Mouse (Mus musculus): ENCODE data around the gene Sept14. TPM values are rescaled to one million over a fixed set of nuclear protein-coding genes. Genes with fewer than 3 reads are reported as not detected.
"Not testable (repeated sequence)": the region's sequence is repeated elsewhere in the genome, so short reads cannot be mapped to it uniquely, and the experiment has no call there.

The Sept14 gene
- total RNA-seq (2022): not detected

DNA sequence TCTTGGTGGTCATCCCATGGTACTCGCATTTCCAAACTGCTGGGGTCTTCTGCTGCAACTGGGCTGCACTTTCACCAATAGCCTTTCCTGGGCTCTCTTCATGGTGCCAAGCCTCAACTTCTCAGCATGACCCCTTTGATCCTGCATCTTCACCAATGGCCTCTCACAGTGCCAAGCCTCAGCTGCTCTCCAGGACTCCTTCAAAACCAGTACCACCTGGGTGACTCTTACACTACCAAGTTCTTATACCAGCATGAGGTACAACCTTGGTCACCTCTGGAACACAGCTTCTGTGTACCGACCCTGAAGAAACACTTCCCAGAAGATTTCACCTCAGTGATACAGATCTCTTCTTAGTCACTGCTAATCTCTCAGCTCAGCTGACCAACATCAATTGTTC, at the start of gene Sept14:
Sept14 (minus strand) TSS at position 101 of the 400 bp plus-strand sequence.
- no peak for DNase-seq

GRCm38 (mm10) chr5:129756886-129757285, 48.6 kb upstream of the Sept14 start:
- DNase-seq: no peak

- no peak for DNase-seq
These were observed 35.7 kb upstream of the Sept14 start for GRCm38 (mm10) chr5:129744050-129744449.

DNA sequence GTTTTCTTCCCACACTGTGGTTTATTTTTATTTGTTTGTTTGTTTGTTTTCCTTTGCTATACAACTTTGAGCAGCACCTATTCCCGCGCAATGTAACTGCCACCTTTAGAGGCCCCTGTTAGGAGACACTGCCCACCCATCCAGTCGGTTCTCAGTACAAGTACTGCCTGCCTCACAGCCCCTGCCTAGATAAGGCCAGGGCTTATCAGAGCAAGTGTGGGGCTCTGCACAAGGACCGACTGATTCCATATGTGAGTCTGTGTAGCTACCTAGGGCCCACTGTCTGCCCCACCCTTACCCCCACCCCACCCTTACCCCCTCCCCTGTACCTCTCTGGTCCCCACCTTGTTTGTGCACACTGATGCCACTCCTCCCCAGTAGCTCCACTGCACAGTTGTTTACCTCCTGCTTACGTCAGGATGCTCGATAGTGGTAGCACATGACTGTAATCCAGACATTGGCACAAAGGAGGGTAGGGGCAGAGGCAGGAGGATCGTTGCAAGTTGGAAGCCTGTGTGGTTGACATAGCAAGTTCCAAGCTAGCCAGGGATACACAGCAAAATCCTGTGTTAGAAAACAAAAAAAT, 34.7 kb upstream of the Sept14 start:
- DNase-seq: no peak

DNA sequence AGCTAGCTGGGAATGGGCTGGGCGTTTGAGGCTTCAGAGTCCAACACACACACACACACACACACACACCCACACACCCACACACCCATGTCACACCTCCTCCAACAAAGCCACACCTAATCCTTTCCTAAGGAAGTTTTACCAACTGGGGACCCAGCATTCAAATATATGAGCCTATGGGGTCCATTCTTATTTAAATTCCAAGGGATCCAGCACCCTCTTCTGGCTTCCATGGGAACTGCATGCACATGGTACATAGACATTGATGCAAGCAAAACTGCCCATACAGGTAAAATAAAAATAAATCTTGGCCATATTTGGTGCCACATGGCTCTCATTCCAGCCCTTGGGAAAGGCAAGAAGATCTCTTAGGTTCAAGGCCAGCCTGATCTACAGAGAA, 32.7 kb upstream of the Sept14 start:
- DNase-seq: no peak

DNA sequence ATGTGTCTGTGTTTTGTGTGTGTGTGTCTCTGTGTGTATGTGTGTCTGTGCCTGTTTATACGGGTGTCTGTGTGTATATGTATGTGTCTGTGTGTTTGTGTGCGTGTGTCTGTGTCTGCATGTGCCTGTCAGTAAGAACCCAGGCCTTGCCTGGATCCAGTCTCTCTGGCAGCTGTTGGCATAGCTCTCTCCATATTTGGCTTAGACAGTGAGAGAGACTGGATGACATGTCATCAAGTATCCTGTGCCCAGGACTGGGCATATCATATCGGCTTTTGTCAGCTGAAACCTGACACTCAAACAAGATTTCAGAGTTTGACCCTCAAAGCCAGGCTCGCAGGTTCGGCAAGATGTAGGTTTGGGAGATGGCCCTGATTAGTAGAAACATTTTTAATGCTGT, 22.7 kb upstream of the Sept14 start:
- DNase-seq: no peak

DNA sequence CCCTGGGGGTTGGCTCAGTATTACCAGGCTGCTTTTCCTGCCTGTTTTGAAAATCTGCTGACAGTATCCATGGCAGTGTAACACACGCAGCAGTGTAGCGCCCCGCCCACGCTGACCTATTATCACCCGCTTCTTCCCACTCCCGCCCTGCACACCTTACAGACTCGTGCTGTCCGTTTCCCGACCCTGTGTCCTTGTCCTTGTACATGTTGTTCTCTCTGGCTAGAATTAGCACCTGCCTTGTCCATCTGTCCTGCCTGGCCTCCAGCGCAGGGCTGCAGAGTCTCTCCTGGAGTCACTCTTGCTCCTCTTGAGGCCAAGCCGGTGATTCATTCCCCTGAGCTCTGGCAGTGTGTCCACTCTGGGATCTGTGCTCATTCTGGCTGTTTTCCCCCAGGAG, 22.0 kb upstream of the Sept14 start:
- peak; percentile 54 for DNase-seq

GRCm38 (mm10) chr5:129729286-129729685, 21.0 kb upstream of the Sept14 start:
- DNase-seq: no peak

GRCm38 (mm10) chr5:129726784-129727183, 18.5 kb upstream of the Sept14 start:
- no peak for DNase-seq

GRCm38 (mm10) chr5:129725774-129726392, 17.6 kb upstream of the Sept14 start:
- no peak for DNase-seq

DNA sequence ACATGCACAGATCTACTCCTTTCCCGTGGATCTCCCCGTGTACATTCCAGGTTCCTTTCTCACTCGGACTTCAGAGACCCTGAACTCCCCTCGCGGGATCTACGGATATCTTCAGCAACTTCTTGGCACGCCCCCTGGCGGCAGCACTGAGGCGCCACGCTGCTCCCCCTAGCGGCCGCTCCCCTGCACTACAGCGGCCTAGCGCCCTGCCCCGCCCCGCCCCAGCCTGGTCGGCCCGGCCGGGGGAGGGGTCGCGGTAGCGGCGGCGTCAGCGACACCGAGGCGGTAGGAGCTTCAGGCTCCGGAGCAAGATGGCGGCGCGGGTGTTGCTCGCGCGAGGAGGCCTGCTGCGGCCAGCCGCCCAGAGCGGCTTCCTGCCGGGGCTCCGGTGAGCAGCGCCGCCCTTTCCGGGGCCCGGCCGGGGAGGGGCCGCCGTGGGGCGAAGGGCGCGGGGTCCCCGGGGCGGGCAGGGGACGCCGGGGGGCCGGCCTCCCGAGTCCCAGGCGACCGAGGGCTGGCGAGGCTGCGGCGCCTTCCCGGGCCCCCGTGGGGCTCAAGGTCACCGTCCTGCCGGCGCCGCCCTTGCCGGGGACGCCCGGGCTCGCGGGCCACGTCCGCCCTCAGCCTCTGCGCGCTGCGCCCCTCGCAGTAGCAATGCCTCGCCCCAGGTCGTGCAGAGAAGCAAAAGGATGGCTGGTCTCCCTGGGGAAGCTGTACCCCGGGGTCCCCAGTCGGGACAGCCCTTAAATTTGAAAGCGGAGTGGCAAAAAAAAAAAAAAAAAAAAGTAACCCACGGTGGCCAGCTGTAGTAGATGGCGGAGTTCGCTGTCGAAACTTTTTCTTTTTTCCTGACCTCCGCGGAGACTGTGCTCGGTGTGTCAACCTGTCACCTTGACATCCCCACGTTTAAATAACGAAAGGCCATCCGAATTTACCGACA, 16.8 kb upstream of the Sept14 start, which contains the start of gene Nipsnap2:
Nipsnap2 (plus strand) TSS at position 230 of the 940 bp plus-strand sequence.
- DNase-seq: peak; percentile 86

DNA sequence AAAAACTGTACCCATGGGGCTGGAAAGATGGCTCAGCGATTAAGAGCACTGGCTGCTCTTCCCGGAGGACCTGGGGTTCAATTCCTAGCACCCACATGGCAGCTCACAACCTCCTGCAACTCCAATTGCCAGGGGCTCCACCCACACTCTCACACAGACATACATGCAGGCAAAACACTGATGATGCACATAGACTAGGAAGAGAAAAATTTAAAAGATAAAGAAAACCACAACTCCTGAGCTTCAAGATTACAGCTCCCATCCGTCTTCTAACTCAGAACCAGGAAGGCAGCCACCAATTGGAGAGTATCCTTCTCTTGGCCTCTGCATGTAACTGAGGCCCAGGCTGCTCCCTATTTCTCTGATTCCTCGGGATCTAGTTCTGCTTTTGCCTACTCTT, 16.0 kb upstream of the Sept14 start:
- no peak for DNase-seq

DNA sequence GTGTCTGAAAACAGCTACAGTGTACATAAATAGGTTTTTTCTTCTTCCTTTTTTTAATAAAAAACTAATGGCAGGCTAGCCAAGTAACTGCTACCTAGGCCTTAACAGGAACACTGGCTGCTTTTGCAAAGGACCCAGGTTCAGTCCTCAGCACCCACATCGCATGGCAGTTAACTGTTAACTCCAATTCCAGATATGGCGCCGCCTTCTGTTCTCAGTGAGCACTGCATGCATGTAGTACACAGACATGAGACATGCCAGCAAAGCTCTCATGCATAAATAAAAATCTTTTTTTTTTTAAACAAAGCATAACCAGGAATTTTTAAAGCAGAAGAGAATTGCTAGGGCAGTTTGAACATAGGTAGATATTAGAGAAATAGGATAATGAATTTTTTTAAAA, 11.9 kb upstream of the Sept14 start:
- no peak for DNase-seq

- no peak for DNase-seq
These were observed 8.7 kb upstream of the Sept14 start for GRCm38 (mm10) chr5:129717016-129717415.

DNA sequence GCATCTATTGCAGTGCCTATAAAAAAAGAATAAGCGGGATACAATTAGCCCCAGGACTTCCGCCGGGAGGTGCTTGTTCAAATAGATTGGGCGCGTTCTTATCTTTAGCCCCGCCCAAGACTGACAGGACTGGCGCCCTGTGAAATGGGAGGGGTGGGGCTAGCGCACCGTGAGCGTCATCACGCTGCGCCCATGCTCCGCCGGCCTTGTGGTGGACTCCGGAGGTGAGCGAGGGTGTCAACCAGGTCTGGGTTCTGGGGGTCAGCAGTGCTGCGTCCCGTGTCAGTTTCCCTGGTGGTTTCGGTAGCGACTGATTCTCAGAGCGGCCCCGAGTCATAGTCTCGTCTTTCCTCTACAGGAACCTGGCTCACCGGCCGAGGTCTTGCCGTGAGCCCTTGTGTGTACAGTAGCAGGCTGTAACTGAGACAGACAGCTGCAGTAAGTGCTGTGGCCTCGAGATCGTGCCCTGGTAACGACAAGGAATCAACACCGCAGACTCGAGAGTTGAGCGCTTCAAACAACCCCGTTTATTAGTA, 7.1 kb upstream of the Sept14 start, which contains the start of gene Mrps17:
Mrps17 (plus strand) TSS at position 172 of the 536 bp plus-strand sequence.
- peak; percentile 91 for DNase-seq

DNA sequence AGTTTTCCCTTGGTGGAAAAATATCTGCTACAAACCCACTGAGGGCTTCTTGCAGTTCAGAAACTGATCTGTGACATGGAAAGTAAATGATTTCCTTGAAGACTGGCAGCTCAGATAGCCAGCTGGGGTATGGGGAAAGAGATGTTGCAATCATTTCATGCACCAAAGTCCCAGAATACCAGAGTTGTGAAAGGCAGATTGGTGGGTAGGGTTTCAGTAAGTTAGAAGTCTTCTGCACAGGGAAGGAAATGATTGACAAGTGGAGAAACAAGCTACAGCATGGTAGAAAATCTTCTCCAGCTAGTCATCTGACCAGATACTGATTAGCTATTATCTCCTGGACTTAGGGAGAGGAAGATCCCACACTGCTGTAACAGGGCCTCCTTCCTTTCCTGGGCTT, 4.9 kb downstream of the Sept14 start:
- no peak for DNase-seq

DNA sequence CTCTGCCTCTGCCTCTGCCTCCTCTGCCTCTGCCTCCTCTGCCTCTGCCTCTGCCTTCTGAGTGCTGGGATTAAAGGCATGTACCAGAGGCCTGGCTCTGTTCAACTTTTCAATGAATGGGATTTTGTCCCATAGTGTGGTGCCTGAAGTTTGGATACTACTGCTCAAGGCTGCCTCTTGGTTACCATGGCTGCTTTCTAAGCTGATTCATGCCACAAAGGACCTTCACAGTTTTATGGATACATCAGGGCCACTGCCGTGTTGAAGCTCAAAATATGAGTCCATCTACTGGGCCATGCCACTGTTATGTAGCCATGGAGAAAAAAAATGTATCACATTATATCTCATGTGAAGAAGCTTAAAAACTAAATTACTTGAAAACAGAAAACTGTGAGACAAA, 6.6 kb downstream of the Sept14 start:
- peak; percentile 46 for DNase-seq

DNA sequence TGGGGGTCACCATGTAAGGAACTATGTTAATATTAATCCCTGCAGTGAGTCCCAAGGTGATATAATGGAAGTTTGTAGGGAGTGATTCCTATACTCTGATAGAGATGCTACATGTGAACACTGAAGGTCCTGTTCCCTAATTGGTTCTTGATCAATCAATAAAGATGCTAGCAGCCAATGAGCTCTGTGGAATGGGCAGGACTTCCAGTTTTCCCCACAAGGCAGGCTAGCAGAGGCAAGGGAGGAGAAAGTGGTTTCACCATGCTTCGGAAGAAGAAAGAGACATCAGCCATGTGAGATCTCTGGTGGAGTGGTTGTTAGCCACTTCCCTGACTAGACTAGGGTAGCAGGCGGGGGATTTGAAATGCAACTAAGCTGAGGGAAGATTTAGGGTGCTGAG, 7.8 kb downstream of the Sept14 start:
- no peak for DNase-seq

GRCm38 (mm10) chr5:129690528-129690927, 17.8 kb downstream of the Sept14 start:
- no peak for DNase-seq

- peak; percentile 54 for DNase-seq
These were observed 20.7 kb downstream of the Sept14 start for GRCm38 (mm10) chr5:129687621-129688020.

- DNase-seq: not testable (repeated sequence)
These were observed 23.2 kb downstream of the Sept14 start for GRCm38 (mm10) chr5:129685141-129685540.

DNA sequence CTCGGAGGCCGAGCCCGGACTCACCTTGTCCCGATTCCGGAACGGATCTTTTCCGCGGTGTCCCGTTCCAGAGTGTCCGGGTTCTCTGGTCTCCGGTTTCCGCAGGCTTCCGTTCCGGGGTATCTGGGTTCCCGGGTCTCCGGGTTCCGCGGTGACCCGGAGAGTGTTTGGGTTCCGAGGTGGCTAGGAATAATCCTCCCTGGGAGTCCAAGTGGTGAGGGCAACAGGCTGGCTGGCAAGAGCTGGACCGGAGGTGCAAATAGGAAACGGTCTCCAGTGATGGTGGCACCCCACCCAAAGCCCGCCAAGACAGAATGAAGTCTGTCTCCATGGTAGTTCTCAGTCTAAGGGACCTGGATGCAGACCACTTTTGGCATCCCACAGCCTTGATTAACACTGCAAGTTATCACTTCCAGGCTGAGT, 38.3 kb downstream of the Sept14 start, which contains the start of gene Zfp11:
Zfp11 (minus strand) TSS at position 64 of the 423 bp plus-strand sequence.
- peak; percentile 64 for DNase-seq
